Mouse (Mus musculus): Measurements from ENCODE around the gene Uba7.

GRCm38 (mm10) chr9:108032126-108032525 lies 56.8 kb downstream of the Uba7 start:
- TF ChIP-seq CTCF (IDR thresholded peaks at IDR 0.05; ENCODE audit: control insufficient read depth, insufficient read depth, insufficient read length): no peak
- TF ChIP-seq MAX (IDR thresholded peaks at IDR 0.05): no peak
